Mouse (Mus musculus): ENCODE measurements around the gene C1ra.
"Not testable (repeated sequence)": the region's sequence is repeated elsewhere in the genome, so short reads cannot be mapped to it uniquely, and the experiment has no call there.

GRCm38 (mm10) chr6:124542284-124542683 is 30.1 kb downstream of the C1ra start, which contains the start of gene C1s1:
- not testable (repeated sequence) for TF ChIP-seq POLR2A (IDR thresholded peaks at IDR 0.05; ENCODE audit: insufficient read length, low read depth); POLR2AphosphoS2 (IDR thresholded peaks at IDR 0.05; ENCODE audit: insufficient read length, low read depth); TCF3 (IDR thresholded peaks at IDR 0.05; ENCODE audit: insufficient read length, low read depth); SRF (IDR thresholded peaks at IDR 0.05; ENCODE audit: control insufficient read depth, insufficient read length, low read depth); CEBPB (IDR thresholded peaks at IDR 0.05; ENCODE audit: insufficient read depth, poor library complexity, severe bottlenecking); MAX (IDR thresholded peaks at IDR 0.05; ENCODE audit: low read depth)

Data from myocyte (in vitro differentiated cells).